Mouse (Mus musculus) c-Kit-positive CD71-positive TER-119-positive erythroid progenitor cells, embryonic 14.5 days (primary cell): ENCODE results near the gene Trim60.
"Not testable (repeated sequence)": the region's sequence is repeated elsewhere in the genome, so short reads cannot be mapped to it uniquely, and the experiment has no call there.

Experiments used
- DNase-seq: peaks from one replicate; pipeline ENCODE4 v3.0.0-alpha.2; 2013; ENCODE audit warnings: low spot score

Trim60 gene

DNA sequence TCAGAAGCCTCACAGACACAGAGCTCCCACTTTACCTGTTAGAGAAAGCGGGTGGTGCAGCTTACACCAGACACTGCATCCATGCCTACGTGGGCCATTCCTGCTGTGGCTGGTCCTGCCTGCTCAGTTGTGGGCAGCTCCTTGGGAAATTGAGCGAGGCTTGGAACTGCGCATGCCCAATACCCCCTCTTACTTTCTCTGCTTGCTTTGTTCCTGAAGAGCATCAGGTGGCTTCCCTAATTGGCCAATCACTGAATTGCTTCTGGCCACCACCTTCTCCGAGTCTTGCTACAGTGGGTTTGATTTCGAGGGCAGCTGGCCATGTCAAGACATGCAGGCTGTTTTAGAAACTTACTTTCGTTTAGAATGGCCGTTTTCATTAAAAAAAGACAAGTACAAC is at the start of gene Trim60, which contains the start of gene Trim61:
TSS of gene Trim60 (minus strand) at position 162 of the 400 bp plus-strand sequence.
TSS of gene Trim61 (minus strand) at position 101 of the 400 bp plus-strand sequence.
- DNase-seq, result no peak

DNA sequence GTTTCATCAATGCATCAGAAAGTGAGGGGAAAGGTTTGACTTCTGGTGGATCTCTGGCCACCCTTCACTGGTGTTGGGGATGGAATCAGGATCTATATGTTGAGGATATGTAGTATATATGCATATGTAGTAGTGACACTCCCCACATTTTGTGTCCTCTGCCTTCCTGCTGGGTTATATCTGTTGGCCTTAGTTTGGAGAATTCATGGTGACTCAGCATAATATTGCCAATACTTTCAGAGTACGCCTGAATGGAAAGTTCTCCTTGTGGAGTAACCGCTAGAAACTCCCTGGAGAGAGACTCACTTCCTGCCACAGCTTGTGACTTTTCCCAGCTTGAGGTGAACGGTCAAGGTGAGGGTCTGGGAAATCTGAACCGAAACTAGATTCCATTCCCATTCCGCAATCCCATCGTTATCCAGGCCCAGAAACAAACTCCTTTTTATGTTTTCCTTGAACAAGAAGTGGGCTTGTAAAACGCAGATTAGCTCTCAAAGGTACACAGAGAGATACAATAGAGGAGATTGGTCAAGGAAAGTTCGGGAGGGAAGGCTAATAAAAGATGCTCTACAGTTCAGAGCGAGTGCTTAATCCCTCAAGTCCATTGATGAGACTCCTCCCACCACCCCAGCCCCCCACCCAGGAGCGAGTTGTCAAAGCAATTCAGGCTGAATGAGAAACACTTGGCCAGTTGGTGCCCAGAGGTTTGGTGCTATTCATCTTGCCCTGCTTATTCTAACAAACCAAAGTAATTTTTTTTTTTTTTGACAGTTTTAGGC is 49.5 kb upstream of the Trim60 start:
- no peak for DNase-seq

DNA sequence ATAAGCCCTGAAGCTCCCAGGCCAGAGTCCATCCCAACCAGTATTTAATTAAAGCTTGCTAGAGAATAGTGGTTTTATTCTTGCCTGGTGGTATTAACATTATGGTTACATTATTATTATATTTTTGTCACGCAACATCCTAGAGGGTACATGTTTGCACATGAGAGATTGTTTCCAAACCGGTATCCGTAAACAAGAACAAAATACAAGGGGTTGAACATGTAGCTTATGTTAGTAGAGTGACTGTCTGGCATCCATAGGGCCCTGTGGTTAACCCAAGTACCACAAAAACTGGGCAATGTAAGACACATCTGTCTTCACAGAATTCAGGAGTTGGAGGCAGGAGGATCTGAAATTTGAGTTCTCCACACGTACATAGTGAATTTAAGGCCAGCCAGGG is 48.6 kb upstream of the Trim60 start:
- no peak for DNase-seq

DNA sequence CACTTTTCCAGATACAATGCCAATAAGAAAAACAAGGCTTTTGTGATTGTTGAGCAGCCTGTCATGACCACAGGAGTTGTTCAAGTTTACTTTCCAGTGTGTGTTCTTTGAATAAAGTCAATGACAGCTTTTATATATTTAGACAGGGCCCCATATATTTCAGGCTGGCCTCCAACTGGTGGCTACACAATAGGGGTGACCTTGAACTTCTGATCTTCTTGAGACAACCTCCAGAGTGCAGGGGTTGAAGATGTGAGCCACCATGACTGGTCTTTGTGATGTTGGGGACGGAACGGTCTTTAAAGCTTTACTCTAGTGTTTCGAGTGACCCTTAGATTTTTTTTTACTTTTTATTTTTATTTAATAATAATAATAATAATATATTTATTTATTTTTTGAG is 47.2 kb upstream of the Trim60 start:
- no peak for DNase-seq

DNA sequence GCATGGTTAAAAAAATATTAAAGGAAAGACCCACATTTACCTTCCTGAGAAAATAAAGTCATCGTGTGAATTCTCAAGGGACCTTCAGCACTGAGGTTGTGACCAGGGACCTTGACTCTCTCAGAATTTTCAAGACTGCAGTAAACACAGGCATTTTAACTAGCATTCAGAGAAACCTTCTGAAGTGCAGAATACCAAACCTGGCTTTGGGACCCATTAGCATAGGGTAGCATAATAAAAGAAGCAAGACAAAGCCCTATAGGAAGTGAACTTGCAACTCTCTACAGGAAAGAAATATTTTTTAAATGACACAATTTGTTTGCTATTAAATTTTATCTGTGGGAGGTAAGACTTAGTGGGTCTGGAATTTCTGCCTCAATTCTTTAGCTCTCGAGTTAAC is 45.7 kb upstream of the Trim60 start:
- DNase-seq, result no peak

DNA sequence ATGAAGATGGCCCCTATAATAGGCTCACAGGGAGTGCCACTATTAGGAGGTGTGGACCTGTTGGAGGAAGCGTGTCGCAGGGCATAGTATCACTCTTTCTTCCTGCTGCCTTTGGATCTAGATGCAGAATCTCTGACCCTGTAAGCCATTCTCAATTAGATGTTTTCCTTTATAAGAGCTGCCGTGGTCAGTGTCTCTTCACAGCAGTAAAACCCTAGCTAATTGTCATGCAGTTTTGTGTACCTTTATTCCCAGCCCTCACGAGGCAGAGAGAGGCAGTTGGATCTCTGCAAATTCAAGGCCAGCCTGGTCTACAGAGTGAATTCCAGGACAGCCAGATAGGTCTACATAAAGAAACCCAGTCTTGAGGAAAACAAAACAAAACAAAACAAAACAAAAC is 43.8 kb upstream of the Trim60 start:
- DNase-seq, result no peak

DNA sequence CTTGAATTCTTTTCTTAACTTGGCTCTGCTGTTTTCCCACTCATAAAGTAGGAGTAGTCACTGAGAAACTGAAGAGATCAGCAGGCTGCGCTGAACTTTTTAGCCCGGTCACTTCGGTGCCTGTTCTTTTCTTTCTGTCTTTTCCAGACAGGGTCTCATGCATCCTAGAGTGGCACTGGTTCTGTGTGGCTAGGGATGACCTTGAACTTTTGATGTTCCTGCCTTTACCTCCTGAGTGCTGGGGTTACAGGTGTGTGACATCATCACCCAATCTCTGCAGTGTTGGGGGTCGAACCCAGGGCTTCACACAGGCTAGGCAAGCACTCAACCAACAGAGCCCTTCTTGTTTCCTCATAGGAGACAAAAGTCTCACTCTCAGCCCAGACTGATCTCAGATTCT is 38.3 kb upstream of the Trim60 start:
- DNase-seq, result no peak

DNA sequence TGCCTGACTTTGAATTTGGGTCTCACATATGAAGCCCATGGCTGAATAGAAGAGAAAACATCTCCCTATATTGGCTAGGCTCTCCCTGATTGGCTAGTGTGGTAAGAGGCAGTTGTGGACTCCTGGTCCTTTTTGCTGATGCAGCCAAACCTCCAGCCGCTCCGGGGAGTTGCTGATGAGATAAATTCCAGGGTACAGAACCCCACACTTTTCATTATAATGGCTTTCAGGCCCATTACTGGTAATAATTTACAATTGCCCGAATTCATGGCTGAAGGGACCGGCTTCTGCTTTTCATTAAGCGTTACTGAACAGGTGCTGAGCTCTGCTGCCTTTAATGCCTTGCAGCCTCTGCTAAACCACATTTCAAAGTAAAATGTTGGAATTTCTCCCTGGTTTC is 35.6 kb upstream of the Trim60 start:
- DNase-seq, result no peak

DNA sequence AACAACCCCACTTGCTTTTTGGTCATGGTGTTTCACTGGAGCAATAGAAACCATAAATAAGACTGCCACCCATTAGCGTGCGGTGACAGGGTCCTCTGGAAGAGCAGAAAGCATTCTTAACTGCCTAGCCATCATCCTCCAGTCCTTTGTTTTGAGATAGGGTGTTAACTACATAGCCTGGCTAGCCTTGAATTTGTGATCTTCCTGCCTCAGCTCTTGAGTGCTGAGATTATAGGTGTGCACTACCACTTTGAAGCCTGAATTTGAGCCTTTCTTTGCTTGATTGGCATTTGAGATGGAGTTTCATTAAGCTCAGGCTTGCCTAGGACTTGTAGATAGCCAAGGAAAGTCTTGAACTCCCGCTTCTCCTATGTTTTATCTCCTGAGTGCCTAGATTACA is 35.2 kb upstream of the Trim60 start:
- no peak for DNase-seq

DNA sequence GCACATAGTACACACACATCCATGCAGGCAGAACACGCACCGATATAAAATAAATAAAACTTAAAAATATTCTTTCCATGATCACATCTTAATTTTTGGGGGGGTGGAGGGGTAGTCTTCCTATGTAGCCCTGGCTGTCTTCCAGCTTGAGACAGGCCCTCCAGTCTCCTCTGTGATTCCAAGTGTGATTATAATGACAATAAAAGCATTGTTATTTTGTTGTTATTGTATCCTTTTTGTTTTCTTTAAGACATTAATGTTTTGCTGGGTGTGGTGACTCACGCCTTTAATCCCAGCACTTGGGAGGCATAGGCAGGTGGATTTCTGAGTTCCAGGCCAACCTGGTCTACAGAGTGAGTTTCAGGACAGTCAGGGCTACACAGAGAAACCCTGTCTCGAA is 29.4 kb upstream of the Trim60 start:
- DNase-seq, result no peak

DNA sequence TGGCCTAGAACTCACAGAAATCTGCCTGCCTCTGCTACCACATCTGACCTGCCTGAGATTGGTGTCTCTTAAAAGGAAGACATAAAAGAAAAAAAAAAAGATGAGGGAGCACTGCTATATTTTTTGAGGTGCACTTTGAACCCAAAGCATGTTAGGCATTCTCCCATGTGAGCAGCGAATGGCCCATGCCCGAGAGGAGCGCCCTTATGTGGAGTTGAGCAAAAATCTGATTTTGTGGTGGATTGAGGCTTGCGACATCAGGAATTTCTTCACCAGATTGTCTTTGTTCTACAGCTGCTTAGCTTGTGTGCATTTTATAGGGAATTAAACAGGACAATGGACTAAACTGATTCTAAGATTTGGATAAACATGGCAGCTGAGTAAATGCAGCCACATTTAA is 28.8 kb upstream of the Trim60 start:
- no peak for DNase-seq

DNA sequence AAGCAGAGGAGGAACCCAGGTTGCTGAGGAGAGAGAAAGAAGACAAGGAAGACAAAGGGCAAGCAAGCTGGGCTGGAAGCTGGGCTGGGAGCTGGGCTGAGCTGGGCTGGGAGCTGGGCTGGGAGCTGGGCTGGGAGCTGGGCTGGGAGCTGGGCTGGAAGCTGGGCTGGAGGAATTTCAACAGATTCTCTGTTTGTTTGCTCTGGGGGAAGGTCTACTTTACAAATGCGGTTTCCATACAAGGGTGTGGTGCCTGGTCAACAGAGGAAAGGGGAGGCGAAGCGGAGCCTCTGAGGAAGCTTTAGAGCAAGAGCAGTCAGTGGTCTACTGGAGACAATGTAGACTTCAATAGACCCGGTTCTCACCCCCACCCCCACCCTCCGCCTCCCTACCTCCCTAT is 28.2 kb upstream of the Trim60 start:
- DNase-seq, result no peak

DNA sequence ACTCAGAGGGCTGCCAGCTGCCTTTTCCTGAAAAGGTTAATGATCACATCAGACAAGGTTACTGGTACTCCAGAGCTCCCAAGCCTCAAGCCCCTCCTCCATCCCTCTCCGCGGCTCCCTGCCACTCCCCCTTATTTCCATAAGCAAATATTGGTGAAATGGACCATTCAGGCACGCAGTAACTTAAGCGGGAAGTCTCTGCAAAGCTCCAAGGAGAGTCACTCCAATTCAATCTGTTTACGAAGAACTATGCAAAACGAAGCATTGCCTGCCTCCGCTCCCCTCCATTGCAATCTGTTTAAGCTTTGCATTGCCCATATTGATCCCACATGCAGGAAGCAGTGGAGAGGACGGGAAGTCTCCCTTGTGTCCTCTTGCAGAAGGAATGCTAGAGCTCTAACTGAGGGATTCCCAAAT is 18.7 kb upstream of the Trim60 start, which contains the start of gene Apela:
TSS of gene Apela (minus strand) at position 220 of the 417 bp plus-strand sequence.
- DNase-seq, result no peak

DNA sequence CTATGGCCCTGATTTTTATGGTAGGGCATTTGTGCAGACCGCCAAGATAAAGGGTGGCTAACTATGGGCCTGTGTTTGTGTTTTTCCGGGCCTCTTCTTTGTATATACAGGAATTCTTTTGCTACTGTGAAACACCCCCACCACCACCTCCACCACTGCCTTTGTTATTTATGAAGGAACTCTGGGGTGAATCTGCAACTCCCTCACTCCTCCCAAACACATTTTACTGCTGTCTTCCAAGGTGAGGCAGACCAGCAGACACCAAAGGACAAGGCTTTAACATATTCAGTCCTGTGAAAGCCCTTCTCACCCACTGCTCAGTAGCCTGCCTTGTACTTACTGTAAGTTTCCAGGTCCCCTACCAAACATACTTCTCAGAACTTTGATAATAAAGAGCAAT is 15.8 kb upstream of the Trim60 start:
- DNase-seq, result no peak

DNA sequence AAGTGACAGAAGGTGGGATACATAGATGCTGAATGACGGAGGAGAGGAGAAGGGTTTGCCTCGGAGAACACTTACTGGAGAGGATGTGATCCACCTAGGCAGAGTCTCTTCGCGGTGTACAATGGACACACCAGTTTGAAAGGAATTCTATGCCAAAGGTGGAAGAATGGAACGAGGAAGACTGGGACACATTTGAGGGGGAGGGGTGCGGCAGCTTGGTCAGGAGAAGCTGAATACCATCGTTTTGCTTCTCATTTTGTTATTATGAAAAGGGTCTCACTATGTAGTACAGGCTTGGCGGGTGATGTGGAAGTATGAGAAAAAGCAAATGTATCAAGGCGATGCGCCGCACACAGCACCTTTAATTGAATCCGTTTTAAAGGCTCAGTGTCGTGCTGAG is 14.7 kb upstream of the Trim60 start:
- DNase-seq, result no peak

DNA sequence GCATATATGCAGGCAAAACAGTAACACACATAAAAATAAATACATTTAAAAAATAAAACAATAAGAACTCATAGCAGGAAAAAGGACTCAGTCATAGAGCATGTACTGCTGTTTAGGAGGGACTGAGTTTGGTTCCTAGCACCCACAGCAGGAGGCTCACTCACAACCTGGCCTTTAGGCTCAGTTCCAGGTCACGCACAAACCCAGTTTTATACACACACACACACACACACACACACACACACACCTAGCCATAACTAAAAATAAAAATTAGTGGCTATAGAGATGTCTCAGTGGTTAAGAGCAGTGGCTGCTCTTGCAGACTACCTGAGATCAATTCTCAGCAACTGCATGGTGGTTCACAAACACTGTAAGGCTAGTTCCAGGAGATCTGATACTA is 13.7 kb upstream of the Trim60 start:
- DNase-seq, result no peak

DNA sequence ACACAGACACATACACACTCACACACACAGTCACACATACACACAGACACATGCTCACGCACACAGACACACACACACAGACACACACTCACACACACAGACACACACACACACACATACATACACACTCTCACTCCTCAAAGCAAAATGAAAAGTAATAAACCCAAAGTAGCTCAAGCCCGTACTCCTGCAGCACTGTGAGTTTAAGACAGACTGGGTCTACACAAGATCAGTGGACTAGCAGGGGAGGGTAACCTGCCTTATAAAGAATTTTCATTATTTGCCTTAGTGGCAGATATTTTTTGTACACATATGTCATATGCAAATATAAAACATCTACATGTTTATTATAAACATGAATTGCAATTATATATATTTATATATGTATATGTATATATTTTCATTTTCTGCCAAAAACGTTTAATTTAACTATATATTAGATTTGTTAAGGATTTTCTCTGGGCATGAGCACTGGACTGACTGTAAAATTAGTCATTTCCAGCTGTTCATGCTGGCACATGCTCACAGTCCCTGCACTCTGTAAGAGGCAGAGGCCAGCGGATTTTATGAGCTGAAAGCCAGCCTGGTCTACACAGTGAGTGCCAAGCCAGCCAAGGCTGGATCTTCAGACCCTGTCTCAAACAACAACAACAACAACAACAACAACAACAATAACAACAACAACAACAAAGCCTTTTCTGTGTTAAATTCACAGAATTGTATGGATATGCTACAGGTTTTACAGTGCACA is 12.5 kb upstream of the Trim60 start:
- no peak for DNase-seq

DNA sequence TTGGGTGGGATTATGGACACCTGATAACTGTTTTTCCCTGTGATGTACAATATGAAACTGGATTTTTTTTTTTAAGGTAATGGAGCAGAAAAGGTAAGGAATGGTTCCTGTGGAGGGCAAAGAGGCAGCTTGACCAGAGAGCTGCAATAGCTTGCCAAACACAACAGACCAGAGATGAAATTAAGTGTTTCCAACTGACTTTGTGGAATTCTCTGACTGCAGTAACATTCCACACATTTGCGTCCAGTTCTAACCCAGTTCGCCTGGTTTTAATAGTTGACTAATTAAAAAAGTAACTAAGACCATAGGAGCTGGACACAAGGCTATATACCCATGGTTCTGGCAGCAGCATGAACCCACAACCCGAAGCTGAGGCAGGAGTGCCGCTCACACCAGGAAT is 11.4 kb upstream of the Trim60 start:
- DNase-seq, result no peak

DNA sequence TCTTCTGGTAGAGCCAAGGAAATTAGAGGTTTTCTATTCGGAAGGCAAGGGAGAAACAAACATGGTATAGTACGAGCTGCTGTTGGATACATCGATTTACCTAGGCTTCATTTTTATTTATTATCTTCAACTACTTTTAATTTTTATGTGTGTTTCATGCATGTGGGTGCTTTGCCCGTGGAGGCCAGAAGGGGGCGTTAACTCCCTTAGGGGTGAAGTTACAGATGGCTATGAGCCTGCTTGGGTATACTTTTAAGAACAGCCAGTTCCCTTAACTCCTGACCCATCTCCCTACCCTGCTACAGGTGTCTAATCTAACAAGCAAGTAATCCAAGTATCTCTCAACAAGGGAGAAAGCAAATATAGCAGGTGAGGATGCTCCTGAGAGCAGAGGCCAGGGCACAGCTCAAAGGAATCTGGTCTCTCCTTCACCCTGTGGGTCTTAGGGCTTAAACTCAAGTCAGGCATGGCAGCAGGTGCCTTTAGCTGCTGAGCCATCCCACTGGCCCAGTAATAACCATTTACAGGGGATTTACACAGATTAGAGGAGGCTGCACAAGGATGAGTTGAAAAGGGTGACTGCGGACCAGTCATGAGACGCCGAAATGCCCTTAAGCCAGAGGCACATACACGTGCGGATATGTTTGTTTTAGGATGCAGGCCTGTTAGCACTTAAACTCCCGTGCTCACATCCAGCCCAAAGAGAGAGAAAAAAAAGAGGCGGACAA is 10.7 kb upstream of the Trim60 start:
- DNase-seq, result no peak

DNA sequence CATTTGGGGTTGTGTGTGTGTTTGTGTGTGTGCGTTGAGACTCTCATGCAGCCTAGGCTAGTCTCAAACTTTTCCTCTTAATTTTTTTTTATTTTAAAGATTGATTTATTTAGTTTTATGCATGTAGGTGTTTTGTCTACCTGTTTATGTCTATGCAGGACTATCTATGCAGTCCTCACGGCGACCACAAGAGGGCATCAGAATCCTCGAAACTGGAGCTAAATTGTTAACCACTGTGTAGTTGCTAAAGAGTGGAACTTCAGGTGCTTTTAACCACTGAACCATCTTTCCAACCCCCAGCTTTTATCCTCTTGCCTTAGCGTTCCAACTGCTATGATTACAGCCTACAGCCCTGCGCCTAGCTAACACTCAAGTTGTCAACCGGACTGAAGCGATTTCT is 4.1 kb upstream of the Trim60 start:
- no peak for DNase-seq

DNA sequence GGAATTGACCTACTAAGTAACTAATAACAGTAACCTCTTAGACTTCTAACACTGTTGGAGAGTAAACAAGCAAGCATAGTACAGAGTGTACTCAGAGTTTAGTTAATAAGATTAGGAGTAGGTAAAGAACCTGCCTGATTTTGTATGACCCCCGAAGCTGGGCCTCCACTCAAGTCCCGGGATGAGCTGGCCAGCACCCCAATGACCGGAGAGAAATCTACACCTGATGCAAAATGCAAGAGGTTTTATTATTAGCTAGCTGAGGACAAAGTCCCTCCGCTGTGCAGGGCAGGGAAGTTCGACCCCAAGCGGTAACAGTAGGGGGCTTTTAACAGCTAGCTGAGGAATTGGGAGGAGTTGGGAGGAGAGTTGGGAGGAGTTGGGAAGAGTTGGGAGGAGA is 10.8 kb downstream of the Trim60 start:
- DNase-seq, result not testable (repeated sequence)

DNA sequence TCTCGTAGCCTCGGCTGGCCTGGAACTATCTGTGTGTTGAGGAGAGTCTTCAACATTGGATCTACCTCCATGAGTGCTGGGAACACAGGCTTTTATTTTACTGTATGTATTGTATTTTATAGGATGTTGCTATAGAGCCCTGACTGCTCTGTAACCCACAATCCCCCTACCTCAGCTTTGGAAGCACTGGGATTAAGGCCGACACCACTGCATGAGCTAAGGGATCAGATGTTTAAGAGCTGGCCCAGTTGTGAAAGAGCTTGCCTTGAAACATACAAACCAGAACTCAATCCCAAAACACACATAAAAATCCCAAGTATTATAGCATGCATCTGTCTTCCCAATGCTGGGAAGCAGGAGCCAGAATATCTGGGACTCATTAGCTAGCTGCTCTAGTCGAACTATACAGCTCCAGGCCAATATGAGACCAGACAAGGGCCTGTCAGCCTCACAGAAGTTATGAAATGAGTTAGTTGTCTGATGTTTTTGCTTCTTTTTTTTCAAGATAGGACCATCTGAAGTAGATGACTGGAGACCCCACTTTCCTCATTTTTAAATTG is 19.5 kb downstream of the Trim60 start:
- DNase-seq, result no peak

DNA sequence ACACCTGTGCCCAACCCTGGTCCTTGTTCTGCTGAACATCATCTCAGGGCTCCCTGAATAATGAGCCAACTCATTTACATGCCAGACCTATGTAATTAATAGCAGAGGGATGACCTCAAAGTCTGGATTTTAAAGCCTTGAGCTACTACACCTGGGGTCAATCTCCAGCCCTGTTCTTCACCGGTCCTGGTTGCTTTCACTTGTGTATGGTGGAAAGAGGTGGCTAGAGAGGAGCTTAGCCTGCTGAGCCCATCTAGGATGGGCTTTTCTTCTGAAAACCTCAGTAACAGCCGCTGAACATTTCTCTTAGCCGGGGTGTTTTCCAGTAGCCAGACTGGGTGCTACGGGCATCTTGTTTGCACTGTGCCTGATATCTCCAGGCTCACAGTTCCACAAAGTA is 30.7 kb downstream of the Trim60 start, which contains the start of gene Trim75:
TSS of gene Trim75 (minus strand) at position 101 of the 400 bp plus-strand sequence.
- DNase-seq, result no peak
